Mouse (Mus musculus) right cerebral cortex, postnatal 36 days (tissue): Measurements from ENCODE around the gene Gm10271.

Experiments
- DNase-seq, 2 experiments: peaks; one replicate each; pipeline ENCODE4 v3.0.0; 2022; ENCODE audit warnings: low spot score in 2 of 2, mixed read lengths in 1 of 2

Gm10271 gene

DNA sequence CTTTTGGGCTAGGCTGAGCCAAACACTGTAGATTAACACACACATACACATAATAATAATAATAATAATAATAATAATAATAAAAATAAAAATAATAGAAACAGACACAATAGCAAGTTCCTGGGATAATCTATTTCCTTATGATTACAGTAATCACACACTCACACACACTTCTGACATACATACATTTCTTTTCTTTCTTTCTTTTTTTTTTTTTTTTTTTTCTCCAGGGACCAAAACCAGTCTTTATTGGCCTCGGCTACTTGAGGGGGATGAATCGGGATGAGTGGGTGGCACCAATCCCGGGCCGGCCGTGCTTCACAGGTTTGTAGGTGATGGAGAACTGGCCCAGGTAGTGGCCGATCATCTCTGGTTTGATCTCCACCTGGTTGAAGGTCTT lies at the start of gene Gm10271:
TSS of gene Gm10271 (minus strand) at position 101 of the 400 bp plus-strand sequence.
- no peak for DNase-seq

- no peak for DNase-seq
Observed at GRCm38 (mm10) chr10:117021020-117021754, 48.8 kb upstream of the Gm10271 start.

- no peak for DNase-seq
Observed at GRCm38 (mm10) chr10:117018281-117018840, 46.0 kb upstream of the Gm10271 start.

- no peak for DNase-seq
Observed at GRCm38 (mm10) chr10:117014565-117014964, 42.2 kb upstream of the Gm10271 start.

DNA sequence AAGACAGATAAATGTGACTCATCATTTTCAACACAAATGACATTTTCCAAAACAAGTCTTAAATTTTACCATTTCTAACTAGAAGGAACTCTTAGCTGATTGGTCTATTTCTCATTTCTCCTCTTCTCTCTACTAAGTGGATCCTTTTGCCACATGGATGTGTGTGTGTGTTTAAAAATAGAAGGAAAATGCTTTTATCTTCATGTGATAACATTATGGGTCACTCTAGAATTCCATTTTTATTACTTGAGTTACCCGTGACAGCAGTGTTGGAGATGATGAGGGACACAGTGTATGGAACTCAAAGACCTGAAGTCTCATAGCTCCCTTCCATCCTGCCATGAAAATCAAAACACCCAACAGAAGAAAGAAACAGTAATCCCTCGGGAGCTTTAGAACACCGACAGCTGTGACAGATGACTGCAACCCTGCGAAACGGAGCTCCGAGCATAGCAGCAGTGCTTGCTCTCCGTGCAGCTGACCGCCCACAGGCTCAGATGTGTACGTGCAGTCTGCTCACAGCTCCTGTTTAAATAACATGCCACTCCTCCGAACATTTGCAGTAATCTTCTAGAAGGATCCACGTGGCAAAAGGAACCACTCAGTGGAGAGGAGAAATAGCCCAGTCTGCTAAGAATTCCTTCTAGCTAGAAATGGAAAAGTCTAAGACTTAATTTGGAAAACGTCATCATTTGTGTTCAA lies 41.4 kb upstream of the Gm10271 start:
- DNase-seq, result peak; percentile 56 to 72

- no peak for DNase-seq
Observed at GRCm38 (mm10) chr10:117011047-117011446, 38.6 kb upstream of the Gm10271 start.

- DNase-seq, result no peak
Observed at GRCm38 (mm10) chr10:117009691-117010090, 37.3 kb upstream of the Gm10271 start.

GRCm38 (mm10) chr10:117005707-117006464 lies 33.5 kb upstream of the Gm10271 start:
- DNase-seq, result no peak

DNA sequence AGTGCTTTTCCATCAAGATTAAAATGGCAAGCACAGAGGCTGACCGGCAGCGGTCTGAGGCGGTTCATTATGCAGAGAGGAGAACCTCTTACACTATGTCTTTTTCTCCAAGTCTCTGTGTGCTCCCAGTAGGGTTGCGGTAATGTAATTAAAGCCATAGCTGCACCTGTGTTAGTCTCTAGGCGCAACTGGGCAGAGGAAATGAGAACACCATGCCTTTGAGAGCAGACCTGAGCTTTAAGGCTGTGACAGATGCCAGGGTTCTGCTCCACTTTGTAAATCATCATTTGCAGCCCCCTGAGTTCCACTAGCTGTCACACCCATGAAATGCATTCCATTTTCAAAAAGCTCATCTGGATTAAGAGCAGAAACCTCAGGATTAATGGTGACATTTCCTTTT lies 32.3 kb upstream of the Gm10271 start:
- no peak for DNase-seq

- DNase-seq, result peak; percentile 15 to 21
Observed at GRCm38 (mm10) chr10:117000975-117001374, 28.6 kb upstream of the Gm10271 start.

DNA sequence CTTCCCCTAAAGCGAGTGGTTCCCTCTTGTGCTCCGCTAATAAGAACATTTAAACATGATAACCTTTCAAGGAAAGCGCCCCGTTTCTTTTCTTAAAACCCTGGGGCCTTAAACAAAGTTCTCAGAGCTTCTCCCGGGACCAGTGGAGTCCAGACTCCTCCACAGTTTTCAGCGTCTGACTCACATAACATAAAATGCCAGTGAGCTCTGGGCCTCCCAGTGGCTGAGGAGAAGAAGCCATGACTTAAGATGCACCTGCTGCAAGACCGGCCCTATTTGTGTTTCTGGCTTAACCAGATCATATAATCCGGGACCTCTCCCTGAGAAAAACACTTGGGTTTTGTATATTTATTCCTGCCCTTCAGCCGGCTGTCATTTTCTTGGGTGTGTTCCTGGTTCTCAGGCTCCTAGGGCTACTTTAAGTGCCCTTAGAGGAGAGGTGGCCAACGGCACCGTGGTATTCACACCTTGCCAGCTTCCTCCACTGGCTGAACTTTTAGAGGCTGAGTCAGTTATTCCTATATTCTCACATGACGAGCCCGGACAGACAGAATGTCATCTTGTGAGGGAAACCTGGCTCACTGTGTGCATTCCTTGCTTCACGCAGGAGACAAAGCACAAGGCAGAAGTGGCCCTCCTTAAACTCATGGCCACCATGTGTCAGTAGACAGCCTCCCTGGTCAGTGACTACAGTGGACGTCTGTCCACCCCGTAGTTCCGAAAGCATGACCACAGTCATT lies 26.5 kb upstream of the Gm10271 start:
- no peak for DNase-seq

- DNase-seq, result no peak
Observed at GRCm38 (mm10) chr10:116996236-116996600, 23.8 kb upstream of the Gm10271 start.

- DNase-seq, result no peak
Observed at GRCm38 (mm10) chr10:116995584-116996235, 23.3 kb upstream of the Gm10271 start.

GRCm38 (mm10) chr10:116995162-116995561 lies 22.8 kb upstream of the Gm10271 start:
- DNase-seq, result no peak

DNA sequence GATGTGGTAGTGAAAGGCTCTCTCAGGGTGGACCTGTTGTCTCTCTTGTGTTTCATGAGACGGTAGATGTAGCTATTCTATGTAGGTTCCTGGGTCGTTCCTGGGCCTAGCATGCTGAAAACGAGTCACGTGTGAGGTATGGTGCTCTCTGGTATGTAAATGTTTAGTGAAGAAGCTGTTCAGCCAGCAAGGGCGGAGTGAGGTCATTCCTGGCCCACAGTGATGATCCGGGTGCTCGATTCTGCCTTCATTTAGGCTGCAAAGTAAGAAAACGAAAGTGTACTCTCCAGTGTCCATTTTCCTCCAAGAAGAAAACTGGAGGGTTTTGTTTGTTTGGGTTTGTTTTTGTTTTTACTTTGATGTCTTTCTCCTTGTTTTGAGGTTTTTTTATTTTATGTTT lies 21.6 kb upstream of the Gm10271 start:
- no peak for DNase-seq

DNA sequence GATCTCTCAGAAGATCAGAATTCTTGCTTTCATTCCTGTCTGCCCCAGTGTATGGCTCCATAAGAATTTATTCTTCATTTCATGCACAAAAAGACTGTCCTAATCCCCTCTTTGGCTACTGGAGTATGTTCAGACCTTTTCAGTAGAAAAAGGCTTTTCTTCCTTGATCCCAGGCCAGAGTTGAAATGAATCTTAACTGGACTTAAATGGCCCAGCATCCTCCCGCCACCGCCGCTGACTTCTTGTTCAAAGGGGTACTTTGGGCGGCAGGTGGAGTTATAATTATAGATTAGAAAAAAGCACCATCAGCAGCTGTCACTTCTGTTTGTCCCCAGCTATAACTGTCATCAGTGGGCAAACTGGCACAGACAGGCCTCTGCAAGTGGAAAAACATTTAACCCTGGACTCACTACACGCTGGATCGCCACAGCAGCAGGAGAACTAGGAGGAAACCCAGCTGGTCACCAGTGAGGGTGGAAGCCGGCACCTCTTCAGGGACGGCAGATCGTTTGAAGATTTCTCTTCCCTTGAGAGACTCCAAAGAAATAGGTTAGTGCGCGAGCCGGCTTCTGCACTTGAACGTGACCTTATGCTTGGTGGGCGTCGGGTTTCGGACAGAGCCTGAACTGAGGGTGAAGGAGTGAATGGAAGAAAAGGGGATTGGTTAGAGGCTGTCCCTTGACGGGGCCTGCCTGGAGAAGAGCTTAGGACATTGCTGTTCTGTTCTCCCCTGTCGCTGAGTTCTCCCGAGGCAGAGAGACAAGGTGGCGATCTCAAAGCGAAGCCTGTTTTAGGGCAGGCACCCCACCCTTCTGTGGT lies 14.1 kb upstream of the Gm10271 start, which contains the start of gene Best3:
TSS of gene Best3 (plus strand) at position 51 of the 819 bp plus-strand sequence.
- no peak for DNase-seq

- DNase-seq, result no peak
Observed at GRCm38 (mm10) chr10:116984836-116985235, 12.4 kb upstream of the Gm10271 start.

DNA sequence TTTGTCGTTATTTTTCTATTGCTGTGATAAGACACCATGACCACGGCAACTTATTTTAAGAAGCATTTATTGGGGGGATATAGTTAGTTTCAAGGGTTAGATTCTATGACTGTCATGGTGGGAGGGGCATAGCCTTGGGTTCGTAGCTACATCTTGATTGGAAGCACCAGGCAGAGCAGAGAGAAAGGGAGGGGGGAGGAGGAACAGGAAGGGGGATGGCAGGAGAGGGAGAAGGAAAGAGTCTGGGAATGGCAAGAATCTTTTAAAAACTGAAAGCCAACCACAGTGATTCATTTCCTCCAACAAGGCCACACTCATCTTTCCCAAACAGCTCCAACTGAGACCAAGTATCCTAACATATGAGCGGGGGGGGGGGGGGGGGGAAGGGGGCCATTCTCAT lies 10.1 kb upstream of the Gm10271 start:
- no peak for DNase-seq

GRCm38 (mm10) chr10:116980888-116981287 lies 8.5 kb upstream of the Gm10271 start:
- no peak for DNase-seq

GRCm38 (mm10) chr10:116980273-116980672 lies 7.9 kb upstream of the Gm10271 start:
- DNase-seq, result no peak
